Mouse (Mus musculus): ENCODE results near the gene Rps6kl1. TPM values are rescaled to one million over a fixed set of nuclear protein-coding genes. Genes with fewer than 3 reads are reported as not detected.
A peak's percentile ranks its signal among the peaks of the same experiment; 100 is the strongest.

Rps6kl1 gene
- polyA plus RNA-seq, 1 experiment = not detected

- no peak overlapping the region for H3K27ac ChIP-seq (ENCODE audit: insufficient read depth, low read length)
- TF ChIP-seq CTCF (IDR thresholded peaks at IDR 0.05; ENCODE audit: borderline replicate concordance, insufficient read depth, low read length) = no peak
- no peak for TF ChIP-seq POLR2A (IDR thresholded peaks at IDR 0.05; ENCODE audit: low read depth, low read length)
- no peak overlapping the region for H3K4me3 ChIP-seq (ENCODE audit: insufficient read depth, low read length)
- 0 out of 2 replicates have a peak, but pooled peaks cover 2% of the 10 kb centered on the region for H3K4me1 ChIP-seq (ENCODE audit: control insufficient read depth, insufficient read depth, low read length)
Observed at GRCm38 (mm10) chr12:85101001-85101400, 50.1 kb downstream of the Rps6kl1 start.

GRCm38 (mm10) chr12:85095859-85096258 lies 55.2 kb downstream of the Rps6kl1 start:
- TF ChIP-seq CTCF (IDR thresholded peaks at IDR 0.05; ENCODE audit: borderline replicate concordance, insufficient read depth, low read length) (no peak), POLR2A (IDR thresholded peaks at IDR 0.05; ENCODE audit: low read depth, low read length) (no peak)
- Histone ChIP-seq H3K4me3 (ENCODE audit: insufficient read depth, low read length) (no peak overlapping the region), H3K4me1 (ENCODE audit: control insufficient read depth, insufficient read depth, low read length) (peaks cover 16% of the 10 kb centered on the region), H3K27ac (ENCODE audit: insufficient read depth, low read length) (no peak overlapping the region)

- Histone ChIP-seq H3K4me1 (ENCODE audit: control insufficient read depth, insufficient read depth, low read length) (peaks cover 14% of the 10 kb centered on the region), H3K4me3 (ENCODE audit: insufficient read depth, low read length) (no peak overlapping the region), H3K27ac (ENCODE audit: insufficient read depth, low read length) (no peak overlapping the region)
- TF ChIP-seq POLR2A (IDR thresholded peaks at IDR 0.05; ENCODE audit: low read depth, low read length) (no peak), CTCF (IDR thresholded peaks at IDR 0.05; ENCODE audit: borderline replicate concordance, insufficient read depth, low read length) (no peak)
Observed at GRCm38 (mm10) chr12:85095146-85095545, 55.9 kb downstream of the Rps6kl1 start.

DNA sequence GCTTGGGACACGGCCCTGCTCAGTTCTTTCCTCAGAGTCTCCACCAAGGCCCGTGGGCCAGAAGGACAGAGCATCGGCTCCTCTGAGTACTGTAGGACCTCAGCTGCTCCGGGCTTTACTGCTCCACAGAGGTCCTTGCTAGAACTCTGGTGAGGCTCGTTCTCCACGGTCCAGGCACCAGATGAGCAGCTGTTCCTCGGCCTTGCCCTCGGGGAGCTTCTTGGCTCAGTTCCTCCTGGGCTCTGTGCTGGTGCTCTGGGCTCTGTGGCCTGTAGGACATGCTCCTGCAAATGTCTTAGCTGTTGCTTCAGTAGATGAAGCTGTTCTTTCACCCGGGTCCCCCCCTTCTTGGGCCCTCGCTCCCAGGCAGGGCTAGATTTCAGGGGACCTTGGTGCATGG lies 56.4 kb downstream of the Rps6kl1 start:
- Histone ChIP-seq H3K27ac (ENCODE audit: insufficient read depth, low read length) (no peak overlapping the region), H3K4me1 (ENCODE audit: control insufficient read depth, insufficient read depth, low read length) (peaks cover 14% of the 10 kb centered on the region), H3K4me3 (ENCODE audit: insufficient read depth, low read length) (no peak overlapping the region)
- TF ChIP-seq CTCF (IDR thresholded peaks at IDR 0.05; ENCODE audit: borderline replicate concordance, insufficient read depth, low read length) (no peak), POLR2A (IDR thresholded peaks at IDR 0.05; ENCODE audit: low read depth, low read length) (no peak)

- Histone ChIP-seq H3K4me1 (ENCODE audit: control insufficient read depth, insufficient read depth, low read length) (peaks cover 14% of the 10 kb centered on the region), H3K4me3 (ENCODE audit: insufficient read depth, low read length) (no peak overlapping the region), H3K27ac (ENCODE audit: insufficient read depth, low read length) (peak overlapping the region; percentile 75)
- TF ChIP-seq CTCF (IDR thresholded peaks at IDR 0.05; ENCODE audit: borderline replicate concordance, insufficient read depth, low read length) (no peak), POLR2A (IDR thresholded peaks at IDR 0.05; ENCODE audit: low read depth, low read length) (no peak)
Observed at GRCm38 (mm10) chr12:85094010-85094409, 57.1 kb downstream of the Rps6kl1 start.

DNA sequence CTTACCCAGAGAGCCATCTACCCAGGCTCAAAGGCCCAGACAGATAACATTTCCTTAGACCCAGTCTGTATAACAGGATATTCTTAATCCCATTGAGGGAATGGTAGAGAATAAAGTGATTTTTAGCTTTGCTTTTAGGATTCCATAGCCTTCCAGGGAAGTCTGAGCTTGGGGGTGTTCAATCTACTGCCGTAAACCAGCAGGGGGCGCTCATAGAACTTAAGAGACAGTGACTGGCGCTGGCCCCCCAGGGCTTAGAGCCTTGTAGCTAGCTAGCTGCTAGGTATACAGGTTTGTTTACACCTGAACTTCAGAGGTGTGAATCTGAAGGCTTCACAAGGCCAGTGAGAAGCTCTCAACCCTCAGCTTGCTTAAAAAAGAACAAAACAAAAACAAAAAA lies 58.9 kb downstream of the Rps6kl1 start:
- Histone ChIP-seq H3K4me1 (ENCODE audit: control insufficient read depth, insufficient read depth, low read length) (peaks cover 16% of the 10 kb centered on the region), H3K27ac (ENCODE audit: insufficient read depth, low read length) (no peak overlapping the region), H3K4me3 (ENCODE audit: insufficient read depth, low read length) (no peak overlapping the region)
- TF ChIP-seq POLR2A (IDR thresholded peaks at IDR 0.05; ENCODE audit: low read depth, low read length) = no peak
- TF ChIP-seq CTCF (IDR thresholded peaks at IDR 0.05; ENCODE audit: borderline replicate concordance, insufficient read depth, low read length) = no peak

GRCm38 (mm10) chr12:85091190-85091589 lies 59.9 kb downstream of the Rps6kl1 start:
- H3K4me3 ChIP-seq (ENCODE audit: insufficient read depth, low read length) = no peak overlapping the region
- H3K27ac ChIP-seq (ENCODE audit: insufficient read depth, low read length) = no peak overlapping the region
- no peak for TF ChIP-seq CTCF (IDR thresholded peaks at IDR 0.05; ENCODE audit: borderline replicate concordance, insufficient read depth, low read length)
- TF ChIP-seq POLR2A (IDR thresholded peaks at IDR 0.05; ENCODE audit: low read depth, low read length) = no peak
- H3K4me1 ChIP-seq (ENCODE audit: control insufficient read depth, insufficient read depth, low read length) = peaks cover 16% of the 10 kb centered on the region

DNA sequence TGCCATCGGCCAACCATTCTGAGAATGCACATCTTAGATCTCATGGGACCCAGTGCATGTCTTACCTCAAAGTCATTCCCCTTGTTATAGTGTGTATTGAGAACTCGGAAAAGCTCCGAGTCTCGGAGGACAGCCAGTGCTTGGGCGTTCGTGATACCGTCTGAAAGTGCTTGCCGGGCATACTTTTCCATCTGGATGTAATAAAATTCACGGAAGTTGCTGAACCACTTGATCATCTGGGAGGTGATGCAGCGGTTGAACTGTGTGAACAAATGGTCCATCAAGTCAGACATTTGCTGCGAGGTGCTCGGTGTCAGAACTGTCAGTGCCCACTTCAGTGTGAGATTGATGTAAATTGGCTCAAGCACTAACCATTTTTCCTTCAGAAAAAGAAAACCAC lies 63.2 kb downstream of the Rps6kl1 start:
- Histone ChIP-seq H3K4me1 (ENCODE audit: control insufficient read depth, insufficient read depth, low read length) (peaks cover 5% of the 10 kb centered on the region; the same call in 1 of the 2 replicates), H3K27ac (ENCODE audit: insufficient read depth, low read length) (0 out of 2 replicates have a peak overlapping the region, but pooled peaks have one; percentile 15), H3K4me3 (ENCODE audit: insufficient read depth, low read length) (no peak overlapping the region)
- no peak for TF ChIP-seq CTCF (IDR thresholded peaks at IDR 0.05; ENCODE audit: borderline replicate concordance, insufficient read depth, low read length)
- no peak for TF ChIP-seq POLR2A (IDR thresholded peaks at IDR 0.05; ENCODE audit: low read depth, low read length)

Other genes with a start within 250 kb of the Rps6kl1 start
- 89.0 and 100 TPM in 2 replicates for gene Fcf1, start 180.4 kb downstream of the Rps6kl1 start, polyA plus RNA-seq (2011; ENCODE audit: insufficient read length, low read depth, missing spikeins)
- gene Arel1, start 180.4 kb downstream of the Rps6kl1 start, polyA plus RNA-seq (2011; ENCODE audit: insufficient read length, low read depth, missing spikeins) = 29.0 and 29.4 TPM in 2 replicates
- gene Ylpm1, start 154.9 kb downstream of the Rps6kl1 start, polyA plus RNA-seq (2011; ENCODE audit: insufficient read length, low read depth, missing spikeins) = 48.7 and 61.3 TPM in 2 replicates
- 1.2 and 1.5 TPM in 2 replicates for gene Prox2, start 40.5 kb downstream of the Rps6kl1 start, polyA plus RNA-seq (2011; ENCODE audit: insufficient read length, low read depth, missing spikeins)
- gene Dlst, start 40.4 kb downstream of the Rps6kl1 start, polyA plus RNA-seq (2011; ENCODE audit: insufficient read length, low read depth, missing spikeins) = 145 and 151 TPM in 2 replicates
- gene Pgf, start 26.5 kb upstream of the Rps6kl1 start, polyA plus RNA-seq (2011; ENCODE audit: insufficient read length, low read depth, missing spikeins) = 3.7 and 6.6 TPM in 2 replicates
- 51.1 and 54.8 TPM in 2 replicates for gene Eif2b2, start 68.2 kb upstream of the Rps6kl1 start, polyA plus RNA-seq (2011; ENCODE audit: insufficient read length, low read depth, missing spikeins)
- 13.4 and 14.4 TPM in 2 replicates for gene Mlh3, start 119.3 kb upstream of the Rps6kl1 start, polyA plus RNA-seq (2011; ENCODE audit: insufficient read length, low read depth, missing spikeins)
- 16.4 and 17.7 TPM in 2 replicates for gene Acyp1, start 137.2 kb upstream of the Rps6kl1 start, polyA plus RNA-seq (2011; ENCODE audit: insufficient read length, low read depth, missing spikeins)
- gene Zc2hc1c, start 137.3 kb upstream of the Rps6kl1 start, polyA plus RNA-seq (2011; ENCODE audit: insufficient read length, low read depth, missing spikeins) = 0.32 and 0.53 TPM in 2 replicates
- 59.0 and 65.8 TPM in 2 replicates for gene Nek9, start 188.1 kb upstream of the Rps6kl1 start, polyA plus RNA-seq (2011; ENCODE audit: insufficient read length, low read depth, missing spikeins)
- 270 and 282 TPM in 2 replicates for gene Tmed10, start 223.6 kb upstream of the Rps6kl1 start, polyA plus RNA-seq (2011; ENCODE audit: insufficient read length, low read depth, missing spikeins)

All from embryonic fibroblast, embryonic 13.5 days (primary cell).